Mouse (Mus musculus): Measurements from ENCODE around the gene Ptpn9.

The Ptpn9 gene

GRCm38 (mm10) chr9:57017631-57018030, 22.9 kb downstream of the Ptpn9 start:
- no peak for DNase-seq

GRCm38 (mm10) chr9:57031756-57032155, 37.0 kb downstream of the Ptpn9 start:
- DNase-seq, result no peak

GRCm38 (mm10) chr9:57056237-57056636, 61.5 kb downstream of the Ptpn9 start:
- peak; percentile 73 to 81 for DNase-seq

GRCm38 (mm10) chr9:57064164-57064563, 69.4 kb downstream of the Ptpn9 start:
- peak in 1 of 2 experiments; percentile 34 for DNase-seq

- no peak for DNase-seq
These were observed 73.5 kb downstream of the Ptpn9 start for GRCm38 (mm10) chr9:57068266-57068665.

GRCm38 (mm10) chr9:57070262-57070661, 75.5 kb downstream of the Ptpn9 start:
- no peak for DNase-seq

GRCm38 (mm10) chr9:57070800-57071545, 76.2 kb downstream of the Ptpn9 start:
- no peak for DNase-seq

GRCm38 (mm10) chr9:57071801-57072351, 77.2 kb downstream of the Ptpn9 start, which contains the start of gene Sin3a:
Sin3a (plus strand) TSS chr9:57072040.
- DNase-seq, result peak; percentile 88

GRCm38 (mm10) chr9:57072526-57072988, 77.8 kb downstream of the Ptpn9 start:
- DNase-seq, result no peak

- DNase-seq, result peak; percentile 98 to 100
These were observed 78.5 kb downstream of the Ptpn9 start for GRCm38 (mm10) chr9:57072989-57073789.

- no peak for DNase-seq
These were observed 79.0 kb downstream of the Ptpn9 start for GRCm38 (mm10) chr9:57073790-57074094.

- peak; percentile 44 to 59 for DNase-seq
These were observed 79.6 kb downstream of the Ptpn9 start for GRCm38 (mm10) chr9:57074171-57074821.

GRCm38 (mm10) chr9:57074822-57075603, 80.3 kb downstream of the Ptpn9 start:
- DNase-seq, result peak; percentile 76 to 82

GRCm38 (mm10) chr9:57075681-57076381, 81.1 kb downstream of the Ptpn9 start:
- DNase-seq, result peak; percentile 99

GRCm38 (mm10) chr9:57076701-57077660, 82.3 kb downstream of the Ptpn9 start:
- peak; percentile 90 for DNase-seq

- no peak for DNase-seq
These were observed 87.5 kb downstream of the Ptpn9 start for GRCm38 (mm10) chr9:57082236-57082635.

All from kidney, adult 8-10 months (tissue).